Mouse (Mus musculus) lung, embryonic 15.5 days (tissue): ENCODE results near the gene Prkar2a. TPM values are rescaled to one million over a fixed set of nuclear protein-coding genes. Genes with fewer than 3 reads are reported as not detected.

Source experiments
- ATAC-seq: fragments of 200-750 bp; cut with Nextera tagmentation; 2 replicates; pipeline ENCODE4 v1.8.0; 2017; ENCODE audit warnings: moderate number of reproducible peaks, borderline replicate concordance; ENCODE audit not compliant: low FRiP score, low TSS enrichment; ENCODE audit errors: extremely low read depth
- H3K27ac ChIP-seq: fragments of 300-500 bp; sonication (generic); 2 replicates; pipeline ENCODE4 v1.5.1; 2015; ENCODE audit warnings: moderate library complexity, mild to moderate bottlenecking, inconsistent platforms
- H3K27me3 ChIP-seq: fragments of 300-500 bp; sonication (generic); 2 replicates; pipeline ENCODE4 v1.6.1; 2015; ENCODE audit warnings: inconsistent platforms
- H3K36me3 ChIP-seq: fragments of 300-500 bp; sonication (generic); 2 replicates; pipeline ENCODE4 v1.6.1; 2015; ENCODE audit warnings: inconsistent platforms
- H3K4me1 ChIP-seq: fragments of 300-500 bp; sonication (generic); 2 replicates; pipeline ENCODE4 v1.6.1; 2015; ENCODE audit warnings: inconsistent platforms
- H3K4me2 ChIP-seq: fragments of 300-500 bp; sonication (generic); 2 replicates; pipeline ENCODE4 v1.6.1; 2015; ENCODE audit warnings: inconsistent platforms, mild to moderate bottlenecking, moderate library complexity
- H3K4me3 ChIP-seq: fragments of 300-500 bp; sonication (generic); 2 replicates; pipeline ENCODE4 v1.5.1; 2015; ENCODE audit warnings: mild to moderate bottlenecking, inconsistent platforms
- H3K9ac ChIP-seq: fragments of 300-500 bp; sonication (generic); 2 replicates; pipeline ENCODE4 v1.6.1; 2015; ENCODE audit warnings: inconsistent platforms
- H3K9me3 ChIP-seq: fragments of 300-500 bp; sonication (generic); 2 replicates; pipeline ENCODE4 v1.6.1; 2016; ENCODE audit warnings: inconsistent platforms
- WGBS: fragments of 180-500 bp; shearing (Covaris S2); methylation state at CpG from one replicate; pipeline ENCODE4 v1.1.7; 2015; 5-methylcytosine and 5-hydroxymethylcytosine counted together
- polyA plus RNA-seq: library from polyadenylated mRNA; unstranded; fragments of >200 nt; fragmentation: Nextera tagmentation; extraction: Ambion mirVana; gene quantifications from 2 replicates; pipeline ENCODE4 v1.2.1, GENCODE M21; 2015

Gene Prkar2a
- polyA plus RNA-seq, 1 experiment from 2014 or later: 24.5 TPM

- H3K27ac ChIP-seq: no peak overlapping the region
- peak overlapping the region; percentile 93; the same call in 1 of the 2 replicates for H3K4me2 ChIP-seq
- no peaks in the 10 kb centered on the region for H3K27me3 ChIP-seq
- H3K9ac ChIP-seq: no peak overlapping the region
- H3K36me3 ChIP-seq: no peaks in the 10 kb centered on the region
- WGBS: 86% methylated on average over 1 of the region's 1 CpGs
- H3K4me1 ChIP-seq: peaks cover 21% of the 10 kb centered on the region
- H3K9me3 ChIP-seq: no peaks in the 10 kb centered on the region
- no peak for ATAC-seq
- no peak overlapping the region for H3K4me3 ChIP-seq
Measured at GRCm38 (mm10) chr9:108694533-108694932, 5.4 kb downstream of the Prkar2a start.

GRCm38 (mm10) chr9:108702476-108702875 lies 13.4 kb downstream of the Prkar2a start:
- Histone ChIP-seq H3K36me3 (no peaks in the 10 kb centered on the region), H3K9me3 (no peaks in the 10 kb centered on the region), H3K4me2 (no peak overlapping the region), H3K27ac (no peak overlapping the region), H3K9ac (no peak overlapping the region), H3K27me3 (no peaks in the 10 kb centered on the region), H3K4me1 (peaks cover 8% of the 10 kb centered on the region), H3K4me3 (no peak overlapping the region)
- no peak for ATAC-seq

GRCm38 (mm10) chr9:108703373-108704110 lies 14.4 kb downstream of the Prkar2a start:
- Histone ChIP-seq H3K27ac (peak overlapping the region; percentile 14; the same call in 1 of the 2 replicates), H3K4me3 (no peak overlapping the region), H3K27me3 (no peaks in the 10 kb centered on the region), H3K9ac (no peak overlapping the region), H3K9me3 (no peaks in the 10 kb centered on the region), H3K4me1 (peaks cover 8% of the 10 kb centered on the region), H3K36me3 (no peaks in the 10 kb centered on the region), H3K4me2 (no peak overlapping the region)
- 41% methylated on average over 12 of the region's 12 CpGs for WGBS
- no peak for ATAC-seq

- WGBS: 63% methylated on average over 7 of the region's 7 CpGs
- no peak overlapping the region for H3K4me3 ChIP-seq
- H3K4me2 ChIP-seq: no peak overlapping the region
- ATAC-seq: no peak
- H3K9me3 ChIP-seq: no peaks in the 10 kb centered on the region
- no peak overlapping the region for H3K9ac ChIP-seq
- no peaks in the 10 kb centered on the region for H3K27me3 ChIP-seq
- H3K27ac ChIP-seq: no peak overlapping the region
- peaks cover 8% of the 10 kb centered on the region for H3K4me1 ChIP-seq
- H3K36me3 ChIP-seq: no peaks in the 10 kb centered on the region
Measured at GRCm38 (mm10) chr9:108704591-108704990, 15.5 kb downstream of the Prkar2a start.

- H3K9me3 ChIP-seq: no peaks in the 10 kb centered on the region
- no peak overlapping the region for H3K27ac ChIP-seq
- no peaks in the 10 kb centered on the region for H3K27me3 ChIP-seq
- H3K4me1 ChIP-seq: peaks cover 8% of the 10 kb centered on the region
- WGBS: 70% methylated on average over 2 of the region's 2 CpGs
- H3K36me3 ChIP-seq: no peaks in the 10 kb centered on the region
- H3K9ac ChIP-seq: no peak overlapping the region
- no peak overlapping the region for H3K4me2 ChIP-seq
- no peak overlapping the region for H3K4me3 ChIP-seq
- no peak for ATAC-seq
Measured at GRCm38 (mm10) chr9:108707212-108707611, 18.1 kb downstream of the Prkar2a start.

GRCm38 (mm10) chr9:108708833-108709232 lies 19.7 kb downstream of the Prkar2a start:
- Histone ChIP-seq H3K9ac (no peak overlapping the region), H3K36me3 (no peaks in the 10 kb centered on the region), H3K27ac (no peak overlapping the region), H3K9me3 (no peaks in the 10 kb centered on the region), H3K4me2 (no peak overlapping the region), H3K4me1 (peaks cover under 1% of the 10 kb centered on the region), H3K4me3 (no peak overlapping the region), H3K27me3 (no peaks in the 10 kb centered on the region)
- 90% methylated on average over 8 of the region's 8 CpGs for WGBS
- ATAC-seq: no peak

GRCm38 (mm10) chr9:108710767-108711166 lies 21.7 kb downstream of the Prkar2a start:
- Histone ChIP-seq H3K4me3 (no peak overlapping the region), H3K9me3 (no peaks in the 10 kb centered on the region), H3K9ac (no peak overlapping the region), H3K4me1 (no peaks in the 10 kb centered on the region), H3K27ac (no peak overlapping the region), H3K4me2 (no peak overlapping the region), H3K36me3 (no peaks in the 10 kb centered on the region), H3K27me3 (no peaks in the 10 kb centered on the region)
- no peak for ATAC-seq
- 72% methylated on average over 7 of the region's 7 CpGs for WGBS

GRCm38 (mm10) chr9:108716199-108716598 lies 27.1 kb downstream of the Prkar2a start:
- Histone ChIP-seq H3K4me2 (no peak overlapping the region), H3K36me3 (0 out of 2 replicates have a peak, but pooled peaks cover 11% of the 10 kb centered on the region), H3K4me3 (no peak overlapping the region), H3K4me1 (no peaks in the 10 kb centered on the region), H3K27ac (no peak overlapping the region), H3K9me3 (no peaks in the 10 kb centered on the region), H3K27me3 (no peaks in the 10 kb centered on the region), H3K9ac (no peak overlapping the region)
- no peak for ATAC-seq
- 88% methylated on average over 4 of the region's 4 CpGs for WGBS

- Histone ChIP-seq H3K27me3 (no peaks in the 10 kb centered on the region), H3K9me3 (no peaks in the 10 kb centered on the region), H3K4me1 (no peaks in the 10 kb centered on the region), H3K9ac (no peak overlapping the region), H3K36me3 (0 out of 2 replicates have a peak, but pooled peaks cover 11% of the 10 kb centered on the region), H3K27ac (no peak overlapping the region), H3K4me2 (no peak overlapping the region), H3K4me3 (no peak overlapping the region)
- WGBS: 71% methylated on average over 2 of the region's 2 CpGs
- no peak for ATAC-seq
Measured at GRCm38 (mm10) chr9:108723751-108724150, 34.6 kb downstream of the Prkar2a start.

GRCm38 (mm10) chr9:108726116-108726515 lies 37.0 kb downstream of the Prkar2a start:
- Histone ChIP-seq H3K27ac (no peak overlapping the region), H3K9me3 (no peaks in the 10 kb centered on the region), H3K9ac (no peak overlapping the region), H3K4me1 (no peaks in the 10 kb centered on the region), H3K36me3 (0 out of 2 replicates have a peak, but pooled peaks cover under 1% of the 10 kb centered on the region), H3K27me3 (no peaks in the 10 kb centered on the region), H3K4me3 (no peak overlapping the region), H3K4me2 (no peak overlapping the region)
- ATAC-seq: no peak
- 91% methylated on average over 5 of the region's 5 CpGs for WGBS

GRCm38 (mm10) chr9:108729050-108729449 lies 39.9 kb downstream of the Prkar2a start:
- Histone ChIP-seq H3K9ac (no peak overlapping the region), H3K4me3 (no peak overlapping the region), H3K4me2 (no peak overlapping the region), H3K27ac (no peak overlapping the region), H3K9me3 (no peaks in the 10 kb centered on the region), H3K36me3 (peaks cover under 1% of the 10 kb centered on the region; the same call in 1 of the 2 replicates), H3K4me1 (no peaks in the 10 kb centered on the region), H3K27me3 (no peaks in the 10 kb centered on the region)
- no peak for ATAC-seq

GRCm38 (mm10) chr9:108732462-108732861 lies 43.3 kb downstream of the Prkar2a start:
- Histone ChIP-seq H3K9ac (no peak overlapping the region), H3K4me2 (no peak overlapping the region)

More at GRCm38 (mm10) chr9:108732462-108732861, 43.3 kb downstream of the Prkar2a start:
- H3K27ac ChIP-seq: no peak overlapping the region
- ATAC-seq: no peak
- H3K4me3 ChIP-seq: no peak overlapping the region
- H3K9me3 ChIP-seq: no peaks in the 10 kb centered on the region
- H3K27me3 ChIP-seq: no peaks in the 10 kb centered on the region
- H3K4me1 ChIP-seq: no peaks in the 10 kb centered on the region
- peaks cover 13% of the 10 kb centered on the region for H3K36me3 ChIP-seq
